Mouse (Mus musculus): ENCODE measurements around the gene Dennd1a. TPM values are rescaled to one million over a fixed set of nuclear protein-coding genes. Genes with fewer than 3 reads are reported as not detected.

Gene Dennd1a
- polyA plus RNA-seq, 1 experiment from 2014 or later, result 3.1 TPM

- H3K4me3 ChIP-seq (ENCODE audit: low read depth, low read length), result no peak overlapping the region
- H3K9ac ChIP-seq (ENCODE audit: low read length), result no peak overlapping the region
- no peak for ATAC-seq (ENCODE audit: low FRiP score, low TSS enrichment)
- no peak overlapping the region for H3K27ac ChIP-seq (replicated peaks)
- TF ChIP-seq CTCF (IDR thresholded peaks at IDR 0.05; ENCODE audit: low read depth) (no peak), EP300 (optimal IDR thresholded peaks at IDR 0.05) (no peak)
- no peaks in the 10 kb centered on the region for H3K4me1 ChIP-seq (replicated peaks; ENCODE audit: control insufficient read depth, insufficient read depth)
- 73% methylated on average over 11 of the region's 11 CpGs for WGBS
- H3K27me3 ChIP-seq (ENCODE audit: control insufficient read depth, insufficient read depth, low read length), result no peaks in the 10 kb centered on the region
- H3K4me2 ChIP-seq (replicated peaks; ENCODE audit: low read depth), result no peak overlapping the region
- DNase-seq (ENCODE audit: low spot score), result no peak
- H3K9me3 ChIP-seq (ENCODE audit: control insufficient read depth, low read length), result no peaks in the 10 kb centered on the region
- H3K36me3 ChIP-seq (ENCODE audit: control insufficient read depth, insufficient read depth, low read length), result no peaks in the 10 kb centered on the region
Observed at GRCm38 (mm10) chr2:38319086-38319485, 31.9 kb upstream of the Dennd1a start.

DNA sequence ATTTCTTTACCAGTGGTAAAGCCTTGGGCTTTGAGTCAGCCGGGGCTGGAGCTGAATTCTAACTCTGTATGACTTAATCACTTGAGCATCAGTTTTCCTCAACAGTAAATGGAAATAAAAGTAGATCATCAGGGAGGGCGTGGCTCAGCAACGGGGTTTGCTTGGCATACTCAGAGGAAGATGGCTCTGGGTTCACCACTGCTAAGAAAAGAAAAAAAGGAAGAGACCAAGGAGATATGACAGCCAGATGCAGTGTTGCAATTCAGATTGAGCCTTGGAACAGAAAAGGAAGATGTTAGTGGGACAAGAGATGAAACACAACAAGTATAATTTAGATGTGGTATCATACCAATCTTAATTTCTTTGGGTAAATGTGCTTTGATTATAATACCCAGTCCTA lies 26.2 kb upstream of the Dennd1a start:
- no peak for ATAC-seq (ENCODE audit: low FRiP score, low TSS enrichment)
- 45% methylated on average over 3 of the region's 3 CpGs for WGBS
- Histone ChIP-seq H3K4me1 (replicated peaks; ENCODE audit: control insufficient read depth, insufficient read depth) (no peaks in the 10 kb centered on the region), H3K9ac (ENCODE audit: low read length) (no peak overlapping the region), H3K27me3 (ENCODE audit: control insufficient read depth, insufficient read depth, low read length) (no peaks in the 10 kb centered on the region), H3K27ac (replicated peaks) (no peak overlapping the region), H3K4me2 (replicated peaks; ENCODE audit: low read depth) (no peak overlapping the region), H3K36me3 (ENCODE audit: control insufficient read depth, insufficient read depth, low read length) (no peaks in the 10 kb centered on the region), H3K9me3 (ENCODE audit: control insufficient read depth, low read length) (no peaks in the 10 kb centered on the region), H3K4me3 (ENCODE audit: low read depth, low read length) (no peak overlapping the region)
- no peak for DNase-seq (ENCODE audit: low spot score)
- TF ChIP-seq CTCF (IDR thresholded peaks at IDR 0.05; ENCODE audit: low read depth) (no peak), EP300 (optimal IDR thresholded peaks at IDR 0.05) (no peak)

GRCm38 (mm10) chr2:38312921-38313320 lies 25.7 kb upstream of the Dennd1a start:
- H3K9me3 ChIP-seq (ENCODE audit: control insufficient read depth, low read length), result no peaks in the 10 kb centered on the region
- DNase-seq (ENCODE audit: low spot score) (no peak), ATAC-seq (ENCODE audit: low FRiP score, low TSS enrichment) (no peak)
- H3K27me3 ChIP-seq (ENCODE audit: control insufficient read depth, insufficient read depth, low read length), result no peaks in the 10 kb centered on the region
- H3K4me2 ChIP-seq (replicated peaks; ENCODE audit: low read depth), result no peak overlapping the region
- H3K36me3 ChIP-seq (ENCODE audit: control insufficient read depth, insufficient read depth, low read length), result no peaks in the 10 kb centered on the region
- TF ChIP-seq EP300 (optimal IDR thresholded peaks at IDR 0.05) (no peak), CTCF (IDR thresholded peaks at IDR 0.05; ENCODE audit: low read depth) (no peak)
- no peak overlapping the region for H3K4me3 ChIP-seq (ENCODE audit: low read depth, low read length)
- 39% methylated on average over 3 of the region's 3 CpGs for WGBS
- H3K9ac ChIP-seq (ENCODE audit: low read length), result no peak overlapping the region
- H3K27ac ChIP-seq (replicated peaks), result no peak overlapping the region
- no peaks in the 10 kb centered on the region for H3K4me1 ChIP-seq (replicated peaks; ENCODE audit: control insufficient read depth, insufficient read depth)

DNA sequence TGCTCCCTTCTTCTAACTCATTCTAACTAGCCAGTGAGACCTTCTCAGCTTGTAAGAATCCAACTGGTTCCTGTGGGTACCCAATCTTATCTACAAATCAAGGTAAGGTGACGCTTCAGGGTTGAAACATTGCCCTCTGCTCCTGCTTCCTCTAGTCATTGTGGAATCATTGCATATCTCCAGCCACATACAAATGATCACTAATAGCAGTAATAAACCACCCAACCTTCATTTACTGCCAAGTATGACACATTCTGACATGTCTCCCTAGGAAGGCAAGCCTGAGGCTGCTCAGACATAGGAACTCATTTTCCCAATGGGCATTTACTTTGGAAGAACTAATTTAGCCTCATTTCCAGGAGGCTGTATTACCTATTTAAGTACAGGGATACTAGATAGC lies 18.0 kb upstream of the Dennd1a start:
- ATAC-seq (ENCODE audit: low FRiP score, low TSS enrichment) (no peak), DNase-seq (ENCODE audit: low spot score) (no peak)
- no peaks in the 10 kb centered on the region for H3K36me3 ChIP-seq (ENCODE audit: control insufficient read depth, insufficient read depth, low read length)
- WGBS, result 70% methylated on average over 1 of the region's 1 CpGs
- no peak overlapping the region for H3K4me3 ChIP-seq (ENCODE audit: low read depth, low read length)
- H3K27ac ChIP-seq (replicated peaks), result no peak overlapping the region
- H3K9me3 ChIP-seq (ENCODE audit: control insufficient read depth, low read length), result no peaks in the 10 kb centered on the region
- TF ChIP-seq EP300 (optimal IDR thresholded peaks at IDR 0.05) (no peak), CTCF (IDR thresholded peaks at IDR 0.05; ENCODE audit: low read depth) (no peak)
- H3K4me1 ChIP-seq (replicated peaks; ENCODE audit: control insufficient read depth, insufficient read depth), result no peaks in the 10 kb centered on the region
- H3K9ac ChIP-seq (ENCODE audit: low read length), result no peak overlapping the region
- H3K4me2 ChIP-seq (replicated peaks; ENCODE audit: low read depth), result no peak overlapping the region
- H3K27me3 ChIP-seq (ENCODE audit: control insufficient read depth, insufficient read depth, low read length), result no peaks in the 10 kb centered on the region

GRCm38 (mm10) chr2:38300941-38301340 lies 13.8 kb upstream of the Dennd1a start:
- WGBS, result 45% methylated on average over 2 of the region's 2 CpGs
- ATAC-seq (ENCODE audit: low FRiP score, low TSS enrichment), result no peak
- H3K27me3 ChIP-seq (ENCODE audit: control insufficient read depth, insufficient read depth, low read length), result no peaks in the 10 kb centered on the region
- no peak overlapping the region for H3K27ac ChIP-seq (replicated peaks)
- no peak for TF ChIP-seq CTCF (IDR thresholded peaks at IDR 0.05; ENCODE audit: low read depth)
- TF ChIP-seq EP300 (optimal IDR thresholded peaks at IDR 0.05), result no peak
- no peaks in the 10 kb centered on the region for H3K9me3 ChIP-seq (ENCODE audit: control insufficient read depth, low read length)
- H3K36me3 ChIP-seq (ENCODE audit: control insufficient read depth, insufficient read depth, low read length), result no peaks in the 10 kb centered on the region
- H3K4me1 ChIP-seq (replicated peaks; ENCODE audit: control insufficient read depth, insufficient read depth), result no peaks in the 10 kb centered on the region
- no peak overlapping the region for H3K4me3 ChIP-seq (ENCODE audit: low read depth, low read length)
- no peak for DNase-seq (ENCODE audit: low spot score)
- no peak overlapping the region for H3K4me2 ChIP-seq (replicated peaks; ENCODE audit: low read depth)
- no peak overlapping the region for H3K9ac ChIP-seq (ENCODE audit: low read length)

DNA sequence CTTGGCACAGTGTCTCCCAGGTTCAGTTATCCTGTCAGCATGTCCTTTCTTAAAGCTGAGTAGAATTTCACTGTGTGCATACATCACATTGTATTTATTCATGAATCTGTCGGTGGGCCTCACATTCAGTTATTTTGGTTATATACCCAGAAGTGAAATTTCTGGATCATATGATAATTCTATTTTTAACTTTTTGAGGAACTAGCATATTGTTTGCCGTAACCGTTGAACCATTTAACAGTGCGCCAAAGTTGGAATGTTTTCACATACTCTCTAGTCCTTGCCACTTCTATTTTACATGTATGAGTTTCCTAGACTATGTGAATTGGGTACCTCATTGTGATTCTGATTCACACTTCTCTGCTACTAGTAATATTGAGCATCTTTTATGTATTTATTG lies 8.7 kb upstream of the Dennd1a start:
- Histone ChIP-seq H3K9ac (ENCODE audit: low read length) (no peak overlapping the region), H3K9me3 (ENCODE audit: control insufficient read depth, low read length) (no peaks in the 10 kb centered on the region), H3K27ac (replicated peaks) (no peak overlapping the region), H3K36me3 (ENCODE audit: control insufficient read depth, insufficient read depth, low read length) (no peaks in the 10 kb centered on the region), H3K27me3 (ENCODE audit: control insufficient read depth, insufficient read depth, low read length) (no peaks in the 10 kb centered on the region), H3K4me1 (replicated peaks; ENCODE audit: control insufficient read depth, insufficient read depth) (no peaks in the 10 kb centered on the region), H3K4me3 (ENCODE audit: low read depth, low read length) (no peak overlapping the region), H3K4me2 (replicated peaks; ENCODE audit: low read depth) (no peak overlapping the region)
- no peak for DNase-seq (ENCODE audit: low spot score)
- TF ChIP-seq EP300 (optimal IDR thresholded peaks at IDR 0.05) (no peak), CTCF (IDR thresholded peaks at IDR 0.05; ENCODE audit: low read depth) (no peak)
- no peak for ATAC-seq (ENCODE audit: low FRiP score, low TSS enrichment)
- 86% methylated on average over 4 of the region's 4 CpGs for WGBS

Data from stomach, postnatal 0 days (tissue).